Mouse (Mus musculus) cerebellum, adult 2 months (tissue): ENCODE data around the gene Gstcd. TPM values are rescaled to one million over a fixed set of nuclear protein-coding genes. Genes with fewer than 3 reads are reported as not detected.

ENCODE experiments used
- DNase-seq, 2 experiments: peaks; one replicate each; pipeline ENCODE4 v3.0.0; 2021
- H3K27ac ChIP-seq: fragments of 200-500 bp; 2 replicates; pipeline ENCODE4 v1.5.1; 2012; ENCODE audit warnings: low read length, control low read depth, inconsistent platforms; ENCODE audit not compliant: insufficient read depth
- H3K27me3 ChIP-seq: fragments of 200-500 bp; 2 replicates; pipeline ENCODE4 v1.6.1; 2012; ENCODE audit warnings: inconsistent platforms, mild to moderate bottlenecking, low read length, moderate library complexity; ENCODE audit not compliant: control insufficient read depth, insufficient read depth
- H3K4me1 ChIP-seq: fragments of 200-500 bp; 2 replicates; pipeline ENCODE4 v1.6.1; 2011; ENCODE audit warnings: low read length; ENCODE audit not compliant: control insufficient read depth, insufficient read depth
- H3K4me3 ChIP-seq: fragments of 200-500 bp; replicated peaks from 2 replicates; pipeline ENCODE3; 2011; ENCODE audit warnings: mild to moderate bottlenecking, low read depth, low read length, control low read depth; ENCODE audit not compliant: insufficient read depth
- CTCF ChIP-seq: fragments of 200-500 bp; IDR thresholded peaks from 2 replicates; pipeline ENCODE4 v1.5.1; 2011; ENCODE audit warnings: low read depth, mild to moderate bottlenecking, control low read depth, low read length, moderate library complexity, borderline replicate concordance; ENCODE audit not compliant: insufficient read depth
- POLR2A ChIP-seq: fragments of 200-500 bp; IDR thresholded peaks from 2 replicates; pipeline ENCODE4 v1.6.1; 2011; ENCODE audit warnings: low read length, control low read depth, borderline replicate concordance; ENCODE audit not compliant: insufficient read depth
- WGBS: fragments of 180-500 bp; shearing (Covaris S2); methylation state at CpG from one replicate; pipeline ENCODE4 v1.1.7; 2018; 5-methylcytosine and 5-hydroxymethylcytosine counted together
- polyA plus RNA-seq: library from polyadenylated mRNA; depleted of rRNA; stranded (reverse); fragments of >200 nt; gene quantifications from 2 replicates; pipeline ENCODE4 v1.2.3, GENCODE M21; 2012

Gstcd gene
- polyA plus RNA-seq, 1 experiment: 7.3 TPM

DNA sequence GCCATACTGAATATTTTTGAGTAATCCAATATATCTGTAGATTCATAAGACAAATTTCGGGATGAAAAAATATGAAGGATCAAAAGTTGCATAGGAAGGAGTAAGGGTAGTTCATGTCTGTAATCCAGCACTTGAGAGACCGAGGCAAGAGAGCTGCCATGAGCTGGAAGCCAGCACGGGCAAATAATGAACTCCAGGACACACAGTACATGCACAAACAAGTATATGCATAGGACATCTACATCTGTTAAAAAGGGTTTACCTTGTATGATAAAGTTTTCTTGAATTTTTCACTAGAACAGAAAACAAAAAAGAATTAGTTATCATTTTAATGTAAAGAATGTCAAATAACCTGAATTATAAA is 95.9 kb downstream of the Gstcd start:
- DNase-seq: no peak
- no peak overlapping the region for H3K4me3 ChIP-seq
- H3K27me3 ChIP-seq: no peaks in the 10 kb centered on the region
- no peaks in the 10 kb centered on the region for H3K4me1 ChIP-seq
- WGBS: 84% methylated on average over 3 of the region's 3 CpGs
- H3K27ac ChIP-seq: no peak overlapping the region
- no peak for TF ChIP-seq CTCF
- no peak for TF ChIP-seq POLR2A

DNA sequence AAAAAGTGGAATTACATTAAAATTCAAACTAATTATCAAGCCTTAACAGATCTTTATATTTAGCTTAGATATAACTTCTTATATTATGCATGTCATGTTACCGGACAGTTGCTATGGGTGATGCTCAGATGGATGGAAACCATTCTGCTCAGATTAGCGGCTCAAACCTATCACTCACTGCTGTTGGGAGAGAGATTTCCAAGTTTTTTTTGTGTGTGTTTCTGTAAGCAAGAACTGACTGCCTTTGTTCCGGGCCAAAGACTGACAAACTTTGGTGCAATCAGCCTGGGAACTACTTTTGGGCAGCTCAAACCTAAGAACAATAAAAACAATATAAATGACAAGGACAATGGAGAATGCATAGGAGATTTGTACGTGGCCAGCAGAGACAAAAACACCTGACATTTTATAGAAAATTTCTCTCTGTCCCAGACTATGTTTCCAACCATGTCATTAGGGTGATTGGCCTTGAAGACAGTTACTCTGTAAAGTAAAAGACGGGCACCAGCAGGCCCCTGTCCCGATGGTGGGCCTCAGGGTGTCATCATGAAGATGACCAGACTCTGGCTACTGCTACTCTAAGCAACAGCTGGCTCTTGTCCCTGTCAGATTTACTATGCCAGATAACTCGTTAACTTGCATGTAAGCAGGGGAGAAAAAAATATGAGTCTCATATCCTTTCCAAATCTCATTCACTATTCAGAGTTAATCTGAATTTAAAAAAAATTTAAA is 96.5 kb downstream of the Gstcd start:
- Histone ChIP-seq H3K27me3 (no peaks in the 10 kb centered on the region), H3K27ac (no peak overlapping the region), H3K4me3 (no peak overlapping the region), H3K4me1 (no peaks in the 10 kb centered on the region)
- no peak for TF ChIP-seq POLR2A
- TF ChIP-seq CTCF: no peak
- no peak for DNase-seq
- 45% methylated on average over 7 of the region's 7 CpGs for whole genome bisulfite sequencing

DNA sequence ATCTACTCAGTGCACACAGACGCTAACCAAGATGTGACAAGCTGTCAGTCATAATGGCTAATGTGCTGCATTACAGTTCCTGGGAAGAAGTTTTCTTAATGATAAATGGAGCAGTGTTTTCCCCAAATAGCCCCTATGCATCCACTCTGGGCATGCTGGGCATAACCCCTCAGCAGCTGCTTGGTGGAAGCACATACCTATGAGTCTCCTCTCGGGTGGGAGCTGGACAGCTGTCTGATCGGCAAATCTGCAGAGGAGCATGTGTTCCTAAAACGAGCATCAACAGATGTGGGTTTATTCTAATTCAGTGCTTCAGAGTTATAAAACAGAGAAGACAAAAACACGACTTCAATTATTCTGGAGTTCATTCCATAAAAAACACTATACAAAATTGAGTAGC is 105.6 kb downstream of the Gstcd start:
- DNase-seq: no peak
- H3K27ac ChIP-seq: no peak overlapping the region
- no peak overlapping the region for H3K4me3 ChIP-seq
- no peak for TF ChIP-seq CTCF
- no peaks in the 10 kb centered on the region for H3K4me1 ChIP-seq
- H3K27me3 ChIP-seq: no peaks in the 10 kb centered on the region
- WGBS: 71% methylated on average over 5 of the region's 5 CpGs

DNA sequence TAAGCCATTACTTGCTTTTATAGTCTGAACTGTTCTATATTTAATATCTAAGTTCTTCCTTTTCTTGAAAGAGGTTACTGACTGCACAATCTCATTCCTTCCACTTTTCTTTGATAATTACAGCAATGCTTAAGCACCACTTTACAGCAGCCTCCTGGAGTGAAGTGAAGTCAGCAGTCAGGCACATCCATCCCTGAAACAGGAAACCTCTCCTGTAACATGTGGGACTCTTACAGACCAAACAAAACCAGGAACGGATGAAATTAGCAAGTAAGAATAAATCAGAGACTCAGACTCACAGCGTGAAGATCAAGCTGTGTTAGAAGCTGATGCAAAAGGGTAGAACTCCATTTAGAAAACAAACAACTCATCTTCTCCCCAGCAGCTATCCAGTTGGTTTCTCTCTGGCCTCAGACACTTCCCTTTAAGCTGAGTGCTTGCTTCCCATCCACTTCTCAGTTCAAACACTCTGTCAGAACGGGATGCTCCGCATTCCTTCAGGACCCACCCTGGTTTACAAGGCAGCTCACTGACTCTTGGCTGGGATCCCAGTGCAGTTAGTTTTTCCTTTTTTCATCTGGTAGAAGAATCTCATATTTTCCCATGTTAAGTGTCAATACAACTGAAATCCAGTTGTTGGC is 107.9 kb downstream of the Gstcd start:
- H3K27me3 ChIP-seq: no peaks in the 10 kb centered on the region
- no peak for DNase-seq
- 45% methylated on average over 4 of the region's 4 CpGs for WGBS
- no peak overlapping the region for H3K4me3 ChIP-seq
- no peak for TF ChIP-seq POLR2A
- TF ChIP-seq CTCF: no peak
- no peak overlapping the region for H3K27ac ChIP-seq
- H3K4me1 ChIP-seq: no peaks in the 10 kb centered on the region

DNA sequence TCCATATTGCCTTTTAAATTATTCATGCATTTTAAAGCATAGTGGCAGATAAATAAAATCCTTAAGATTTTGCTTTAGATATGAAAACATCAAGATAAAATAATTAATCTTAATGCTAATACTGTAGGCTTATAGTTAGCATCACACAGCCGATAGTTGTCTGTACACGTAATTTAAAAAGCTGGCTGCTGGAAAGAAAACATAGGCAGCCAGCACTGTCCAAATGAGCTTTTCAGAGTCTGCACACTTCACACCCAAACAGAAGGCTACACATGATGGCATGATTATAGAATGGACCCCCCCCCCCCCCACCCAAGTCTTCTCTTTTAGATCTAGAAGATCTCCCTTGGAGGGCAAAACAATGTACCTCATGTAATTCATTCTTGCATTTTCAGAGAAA is 109.9 kb downstream of the Gstcd start:
- no peak for TF ChIP-seq CTCF
- TF ChIP-seq POLR2A: no peak
- no peak for DNase-seq
- no peak overlapping the region for H3K4me3 ChIP-seq
- H3K27ac ChIP-seq: no peak overlapping the region
- no peaks in the 10 kb centered on the region for H3K4me1 ChIP-seq
- WGBS: 95% methylated on average over 2 of the region's 2 CpGs
- H3K27me3 ChIP-seq: no peaks in the 10 kb centered on the region

- no peak for DNase-seq
These were observed 111.9 kb downstream of the Gstcd start for GRCm38 (mm10) chr3:132979781-132980461.

GRCm38 (mm10) chr3:132966255-132966654 is 125.6 kb downstream of the Gstcd start:
- Histone ChIP-seq H3K27ac (no peak overlapping the region), H3K27me3 (no peaks in the 10 kb centered on the region), H3K4me1 (no peaks in the 10 kb centered on the region), H3K4me3 (no peak overlapping the region)
- TF ChIP-seq POLR2A (no peak), CTCF (no peak)
- WGBS: 71% methylated on average over 5 of the region's 5 CpGs
- no peak for DNase-seq

More at GRCm38 (mm10) chr3:132979781-132980461, 111.9 kb downstream of the Gstcd start:
- TF ChIP-seq CTCF (no peak), POLR2A (no peak)
- 96% methylated on average over 12 of the region's 12 CpGs for WGBS
- Histone ChIP-seq H3K27me3 (no peaks in the 10 kb centered on the region), H3K27ac (no peak overlapping the region), H3K4me1 (no peaks in the 10 kb centered on the region), H3K4me3 (no peak overlapping the region)
